Mouse (Mus musculus): ENCODE data around the gene Crispld2.
A peak's percentile ranks its signal among the peaks of the same experiment; 100 is the strongest.

The Crispld2 gene

GRCm38 (mm10) chr8:120067936-120068668, 75.9 kb downstream of the Crispld2 start:
- no peak for DNase-seq (ENCODE audit: low spot score in 2 of 2)

GRCm38 (mm10) chr8:120071684-120072083, 79.4 kb downstream of the Crispld2 start:
- peak; percentile 84 to 88 for DNase-seq (ENCODE audit: low spot score in 2 of 2)

GRCm38 (mm10) chr8:120072259-120072658, 80.0 kb downstream of the Crispld2 start:
- no peak for DNase-seq (ENCODE audit: low spot score in 2 of 2)

- DNase-seq (ENCODE audit: low spot score in 2 of 2): no peak
Observed at GRCm38 (mm10) chr8:120072827-120073226, 80.6 kb downstream of the Crispld2 start.

GRCm38 (mm10) chr8:120074516-120074915, 82.3 kb downstream of the Crispld2 start:
- no peak for DNase-seq (ENCODE audit: low spot score in 2 of 2)

- no peak for DNase-seq (ENCODE audit: low spot score in 2 of 2)
Observed at GRCm38 (mm10) chr8:120075347-120075746, 83.1 kb downstream of the Crispld2 start.

GRCm38 (mm10) chr8:120078080-120078479, 85.8 kb downstream of the Crispld2 start:
- DNase-seq (ENCODE audit: low spot score in 2 of 2): peak; percentile 75 to 81

- DNase-seq (ENCODE audit: low spot score in 2 of 2): no peak
Observed at GRCm38 (mm10) chr8:120079361-120079760, 87.1 kb downstream of the Crispld2 start.

GRCm38 (mm10) chr8:120083261-120083660, 91.0 kb downstream of the Crispld2 start:
- DNase-seq (ENCODE audit: low spot score in 2 of 2): no peak

GRCm38 (mm10) chr8:120084783-120085182, 92.5 kb downstream of the Crispld2 start:
- peak in 1 of 2 experiments; percentile 35 for DNase-seq (ENCODE audit: low spot score in 2 of 2)

- no peak for DNase-seq (ENCODE audit: low spot score in 2 of 2)
Observed at GRCm38 (mm10) chr8:120089511-120089910, 97.3 kb downstream of the Crispld2 start.

- DNase-seq (ENCODE audit: low spot score in 2 of 2): no peak
Observed at GRCm38 (mm10) chr8:120091032-120091431, 98.8 kb downstream of the Crispld2 start.

GRCm38 (mm10) chr8:120093103-120093502, 100.9 kb downstream of the Crispld2 start:
- no peak for DNase-seq (ENCODE audit: low spot score in 2 of 2)

- no peak for DNase-seq (ENCODE audit: low spot score in 2 of 2)
Observed at GRCm38 (mm10) chr8:120094801-120095200, 102.6 kb downstream of the Crispld2 start.

- DNase-seq (ENCODE audit: low spot score in 2 of 2): no peak
Observed at GRCm38 (mm10) chr8:120096486-120096885, 104.2 kb downstream of the Crispld2 start.

- DNase-seq (ENCODE audit: low spot score in 2 of 2): no peak
Observed at GRCm38 (mm10) chr8:120100388-120101067, 108.3 kb downstream of the Crispld2 start.

- DNase-seq (ENCODE audit: low spot score in 2 of 2): peak; percentile 86 to 90
Observed at GRCm38 (mm10) chr8:120101068-120101972, 109.1 kb downstream of the Crispld2 start, which contains the start of gene Zdhhc7. Zdhhc7 (minus strand) TSS chr8:120101482.
